Mouse (Mus musculus) forebrain, embryonic 11.5 days (tissue): ENCODE measurements around the gene Spem1. TPM values are rescaled to one million over a fixed set of nuclear protein-coding genes. Genes with fewer than 3 reads are reported as not detected.

Experiments
- ATAC-seq: fragments of 200-750 bp; cut with Nextera tagmentation; replicated peaks from 2 replicates; pipeline ENCODE4 v1.8.0; 2017; ENCODE audit warnings: moderate TSS enrichment; ENCODE audit not compliant: low FRiP score
- DNase-seq: peaks from one replicate; pipeline ENCODE4 v3.0.0-alpha.2; 2017; ENCODE audit warnings: low spot score
- H3K27ac ChIP-seq: fragments of 300-500 bp; sonication (generic); 2 replicates; pipeline ENCODE4 v1.5.1; 2014; ENCODE audit warnings: low read depth, low read length
- H3K27me3 ChIP-seq: fragments of 300-500 bp; sonication (generic); 2 replicates; pipeline ENCODE4 v1.6.1; 2014; ENCODE audit warnings: mild to moderate bottlenecking, low read length, mixed read lengths; ENCODE audit not compliant: control insufficient read depth, insufficient read depth
- H3K36me3 ChIP-seq: fragments of 300-500 bp; sonication (generic); 2 replicates; pipeline ENCODE4 v1.6.1; 2014; ENCODE audit warnings: mild to moderate bottlenecking, low read length, moderate library complexity, mixed read lengths; ENCODE audit not compliant: control insufficient read depth, insufficient read depth
- H3K4me1 ChIP-seq: fragments of 300-500 bp; sonication (generic); replicated peaks from 2 replicates; pipeline ENCODE4 v1.6.1; 2014; ENCODE audit warnings: low read length, mixed read lengths; ENCODE audit not compliant: control insufficient read depth, insufficient read depth
- H3K4me2 ChIP-seq: fragments of 300-500 bp; sonication (generic); 2 replicates; pipeline ENCODE4 v1.6.1; 2014; ENCODE audit warnings: low read depth, mild to moderate bottlenecking, low read length, moderate library complexity, mixed read lengths; ENCODE audit not compliant: severe bottlenecking
- H3K4me3 ChIP-seq: fragments of 300-500 bp; sonication (generic); 2 replicates; pipeline ENCODE4 v1.5.1; 2014; ENCODE audit warnings: low read depth, low read length
- H3K9ac ChIP-seq: fragments of 300-500 bp; sonication (generic); 2 replicates; pipeline ENCODE4 v1.6.1; 2014; ENCODE audit warnings: low read length
- H3K9me3 ChIP-seq: fragments of 300-500 bp; sonication (generic); 2 replicates; pipeline ENCODE4 v1.6.1; 2016; ENCODE audit warnings: low read length, mixed read lengths; ENCODE audit not compliant: control insufficient read depth
- WGBS: fragments of 180-500 bp; shearing (Covaris S2); extraction: QIAGEN DNeasy Blood & Tissue Kit; methylation state at CpG from one replicate; pipeline ENCODE4 v1.1.7; 2014; 5-methylcytosine and 5-hydroxymethylcytosine counted together
- polyA plus RNA-seq: library from polyadenylated mRNA; unstranded; fragments of >200 nt; fragmentation: Nextera tagmentation; extraction: Ambion mirVana; gene quantifications from 2 replicates; pipeline ENCODE4 v1.2.1, GENCODE M21; 2014

The Spem1 gene
- polyA plus RNA-seq, 1 experiment from 2014 or later = not detected

DNA sequence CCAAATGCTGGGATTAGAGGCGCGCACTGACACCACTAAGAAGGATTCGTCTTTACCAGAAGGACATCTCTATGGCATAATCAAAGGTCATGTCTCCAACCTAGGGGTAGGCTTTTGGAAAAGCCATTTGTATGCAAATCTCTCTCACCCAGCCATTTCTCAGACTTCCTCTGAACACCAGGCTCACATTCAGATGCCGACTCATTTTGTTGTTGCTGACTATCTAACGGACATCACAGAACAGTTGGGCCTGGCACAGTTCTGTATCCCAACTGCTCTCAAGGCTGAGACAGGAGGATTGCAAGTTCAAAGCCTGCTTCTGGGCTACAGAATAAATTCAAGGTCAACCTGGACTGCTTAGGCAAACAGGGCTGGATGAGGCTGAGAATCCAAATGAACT lies 34.7 kb downstream of the Spem1 start:
- no peaks in the 10 kb centered on the region for H3K9me3 ChIP-seq
- WGBS = 91% methylated on average over 5 of the region's 5 CpGs
- no peaks in the 10 kb centered on the region for H3K36me3 ChIP-seq
- DNase-seq (no peak), ATAC-seq (no peak)
- no peaks in the 10 kb centered on the region for H3K4me1 ChIP-seq
- no peaks in the 10 kb centered on the region for H3K27me3 ChIP-seq
- no peak overlapping the region for H3K4me3 ChIP-seq
- H3K27ac ChIP-seq = no peak overlapping the region
- no peak overlapping the region for H3K9ac ChIP-seq
- H3K4me2 ChIP-seq = no peak overlapping the region

DNA sequence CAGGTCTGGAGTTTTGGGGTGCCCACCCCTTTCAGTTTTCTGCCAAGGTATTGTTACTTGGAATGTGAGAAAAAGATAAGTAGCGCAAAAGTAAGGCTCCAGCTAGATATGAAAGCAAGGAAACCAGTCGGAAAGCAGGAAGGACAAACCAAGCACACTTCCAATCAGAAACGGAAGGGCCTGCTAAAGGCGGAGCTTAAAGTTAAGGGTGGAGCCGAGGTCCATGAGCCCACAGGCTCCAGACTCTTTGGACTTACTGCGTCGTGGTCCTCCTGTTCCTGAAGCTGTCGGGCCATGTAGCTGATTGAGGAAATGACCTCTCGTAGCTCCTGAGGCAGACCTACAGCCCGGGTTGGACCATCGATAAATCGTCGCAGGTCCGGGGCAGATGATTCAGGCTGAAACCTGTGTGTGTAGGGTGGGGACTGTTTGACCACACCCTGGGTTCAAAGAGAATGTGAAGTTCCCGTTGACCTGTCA lies 37.1 kb downstream of the Spem1 start:
- 47% methylated on average over 15 of the region's 15 CpGs for WGBS

DNA sequence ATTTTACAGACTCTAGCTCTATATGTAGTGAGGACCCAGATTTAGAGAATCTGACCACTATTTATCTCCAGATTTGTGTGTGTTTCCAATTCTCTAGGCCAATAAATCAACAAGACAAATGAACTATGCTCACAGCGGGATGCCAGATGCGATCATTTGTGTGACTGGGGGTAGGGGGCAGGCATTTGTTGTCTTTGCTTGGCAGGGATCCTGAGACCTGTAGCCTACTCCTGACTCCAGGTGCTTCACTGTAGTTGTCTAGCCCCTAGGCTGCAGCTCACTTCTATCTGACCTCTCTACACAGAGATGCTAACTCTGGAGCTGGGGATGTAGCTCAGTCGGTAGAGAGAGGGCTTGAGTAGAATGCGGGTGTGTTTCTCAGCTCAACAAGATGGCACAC lies 40.2 kb downstream of the Spem1 start:
- no peaks in the 10 kb centered on the region for H3K9me3 ChIP-seq
- H3K4me3 ChIP-seq = no peak overlapping the region
- ATAC-seq (no peak), DNase-seq (no peak)
- no peaks in the 10 kb centered on the region for H3K36me3 ChIP-seq
- no peak overlapping the region for H3K9ac ChIP-seq
- WGBS = 40% methylated on average over 4 of the region's 4 CpGs
- H3K4me2 ChIP-seq = no peak overlapping the region
- H3K27ac ChIP-seq = no peak overlapping the region
- no peaks in the 10 kb centered on the region for H3K27me3 ChIP-seq
- no peaks in the 10 kb centered on the region for H3K4me1 ChIP-seq

More for the DNA sequence above, 37.1 kb downstream of the Spem1 start:
- DNase-seq = no peak
- no peak overlapping the region for H3K4me2 ChIP-seq
- no peaks in the 10 kb centered on the region for H3K9me3 ChIP-seq
- no peaks in the 10 kb centered on the region for H3K4me1 ChIP-seq
- H3K9ac ChIP-seq = no peak overlapping the region
- no peaks in the 10 kb centered on the region for H3K36me3 ChIP-seq
- H3K27ac ChIP-seq = no peak overlapping the region
- no peak for ATAC-seq
- no peak overlapping the region for H3K4me3 ChIP-seq
- H3K27me3 ChIP-seq = no peaks in the 10 kb centered on the region

DNA sequence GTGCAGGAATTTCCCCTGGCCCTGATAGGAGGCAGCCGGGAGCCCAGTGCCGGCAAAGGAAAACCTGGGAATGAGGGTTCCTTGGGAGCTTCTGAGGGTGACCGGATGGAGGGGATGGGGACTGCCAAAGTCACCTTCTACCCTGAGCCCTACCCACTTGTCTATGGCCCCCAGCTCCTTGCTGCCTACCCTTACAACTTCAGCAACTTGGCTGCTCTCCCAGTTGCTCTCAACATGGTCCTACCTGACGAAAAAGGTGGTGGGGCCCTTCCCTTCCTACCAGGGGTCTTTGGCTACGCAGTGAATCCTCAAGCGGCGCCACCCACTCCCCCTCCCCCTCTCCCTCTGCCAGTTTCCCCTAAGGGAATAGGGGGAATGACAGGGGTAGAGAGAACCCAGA lies 43.0 kb downstream of the Spem1 start:
- H3K27ac ChIP-seq = no peak overlapping the region
- WGBS = 41% methylated on average over 6 of the region's 7 CpGs
- H3K9ac ChIP-seq = no peak overlapping the region
- H3K4me2 ChIP-seq = no peak overlapping the region
- no peak for DNase-seq
- H3K4me3 ChIP-seq = no peak overlapping the region
- no peaks in the 10 kb centered on the region for H3K36me3 ChIP-seq
- ATAC-seq = no peak
- no peaks in the 10 kb centered on the region for H3K4me1 ChIP-seq
- H3K27me3 ChIP-seq = no peaks in the 10 kb centered on the region
- no peaks in the 10 kb centered on the region for H3K9me3 ChIP-seq

DNA sequence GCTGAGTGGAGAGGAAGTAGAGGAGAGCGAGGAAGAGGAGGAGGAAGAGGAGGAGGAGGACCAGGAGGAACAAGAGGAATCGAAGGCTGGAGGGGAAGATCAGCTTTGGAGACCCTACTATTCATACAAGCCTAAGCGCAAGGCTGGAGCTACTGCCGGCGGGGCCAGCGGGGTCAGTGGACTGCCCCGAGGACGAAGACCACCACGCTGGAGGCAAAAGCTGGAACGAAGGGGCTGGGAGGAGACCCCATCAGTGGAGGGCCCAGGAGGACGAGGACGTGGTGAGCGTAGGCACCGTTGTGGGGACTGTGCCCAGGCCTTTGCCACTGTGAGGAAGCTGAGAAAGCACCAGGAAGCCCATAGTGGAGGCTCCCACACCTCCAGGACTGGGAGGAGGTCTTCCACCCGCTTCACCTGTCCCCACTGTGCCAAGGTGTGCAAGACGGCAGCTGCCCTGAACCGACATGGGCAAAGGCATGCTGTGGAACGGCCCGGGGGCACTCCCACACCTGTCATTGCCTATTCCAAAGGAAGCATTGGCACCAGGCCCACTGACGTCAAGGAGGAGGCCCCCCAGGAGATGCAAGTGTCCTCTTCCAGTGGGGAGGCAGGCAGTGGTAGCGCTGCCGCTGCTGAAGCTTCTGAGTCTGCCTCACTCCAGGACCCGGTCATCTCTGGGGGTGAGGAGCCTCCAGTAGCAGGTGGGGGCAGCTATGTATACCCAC lies 43.6 kb downstream of the Spem1 start:
- Histone ChIP-seq H3K27me3 (no peaks in the 10 kb centered on the region), H3K36me3 (no peaks in the 10 kb centered on the region), H3K9me3 (no peaks in the 10 kb centered on the region), H3K4me2 (no peak overlapping the region), H3K4me1 (no peaks in the 10 kb centered on the region), H3K4me3 (no peak overlapping the region), H3K27ac (no peak overlapping the region), H3K9ac (no peak overlapping the region)
- ATAC-seq (no peak), DNase-seq (no peak)
- 73% methylated on average over 23 of the region's 23 CpGs for WGBS

DNA sequence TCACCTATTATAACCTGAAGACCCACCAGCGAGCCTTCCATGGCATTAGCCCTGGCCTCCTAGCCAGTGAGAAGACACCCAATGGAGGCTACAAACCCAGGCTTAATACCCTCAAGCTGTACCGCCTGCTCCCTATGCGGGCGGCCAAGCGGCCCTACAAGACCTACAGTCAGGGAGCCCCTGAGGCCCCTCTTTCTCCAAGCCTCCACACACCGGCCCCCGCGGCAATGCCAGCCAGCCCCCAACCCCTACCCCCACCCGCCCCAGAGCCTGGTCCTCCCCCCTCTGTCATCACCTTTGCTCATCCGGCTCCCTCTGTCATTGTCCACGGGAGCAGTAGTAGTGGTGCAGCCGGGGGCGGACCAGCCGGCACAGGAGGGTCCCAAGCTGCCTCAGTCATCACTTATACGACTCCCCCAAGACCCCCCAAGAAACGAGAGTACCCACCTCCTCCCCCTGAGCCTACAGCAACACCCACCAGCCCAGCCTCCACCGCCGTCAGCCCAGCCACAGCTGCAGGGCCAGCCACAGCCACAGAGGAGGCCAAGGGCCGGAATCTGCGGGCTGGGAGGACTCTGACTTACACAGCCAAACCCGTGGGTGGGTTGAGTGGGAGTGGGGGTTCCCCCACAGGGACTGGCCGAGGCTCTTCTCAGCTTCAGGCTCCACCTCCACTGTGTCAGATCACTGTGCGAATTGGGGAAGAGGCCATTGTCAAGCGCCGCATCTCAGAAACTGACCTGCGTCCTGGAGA lies 44.3 kb downstream of the Spem1 start:
- H3K9ac ChIP-seq = no peak overlapping the region
- no peak overlapping the region for H3K27ac ChIP-seq
- no peaks in the 10 kb centered on the region for H3K27me3 ChIP-seq
- H3K4me2 ChIP-seq = no peak overlapping the region
- no peaks in the 10 kb centered on the region for H3K4me1 ChIP-seq
- DNase-seq (no peak), ATAC-seq (no peak)
- no peaks in the 10 kb centered on the region for H3K36me3 ChIP-seq
- 70% methylated on average over 26 of the region's 26 CpGs for WGBS
- no peaks in the 10 kb centered on the region for H3K9me3 ChIP-seq
- H3K4me3 ChIP-seq = no peak overlapping the region

DNA sequence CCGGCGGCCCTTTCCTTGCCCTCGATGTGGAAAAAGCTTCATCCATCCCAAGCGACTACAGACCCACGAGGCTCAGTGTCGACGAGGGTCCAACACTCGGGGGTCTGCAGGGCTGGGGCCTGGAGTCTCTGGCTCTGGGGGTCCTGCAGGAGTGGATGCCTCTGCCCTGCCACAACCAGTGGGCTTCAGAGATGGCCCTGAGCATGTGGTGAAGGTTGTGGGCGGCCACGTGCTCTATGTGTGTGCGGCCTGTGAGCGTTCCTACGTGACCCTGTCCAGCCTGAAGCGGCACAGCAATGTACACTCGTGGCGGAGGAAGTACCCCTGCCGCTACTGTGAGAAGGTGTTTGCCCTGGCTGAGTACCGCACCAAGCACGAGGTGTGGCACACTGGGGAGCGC lies 45.5 kb downstream of the Spem1 start:
- ATAC-seq (no peak), DNase-seq (no peak)
- Histone ChIP-seq H3K4me2 (no peak overlapping the region), H3K4me1 (no peaks in the 10 kb centered on the region), H3K4me3 (no peak overlapping the region), H3K9ac (no peak overlapping the region), H3K27me3 (no peaks in the 10 kb centered on the region), H3K27ac (no peak overlapping the region), H3K9me3 (no peaks in the 10 kb centered on the region), H3K36me3 (no peaks in the 10 kb centered on the region)
- 85% methylated on average over 20 of the region's 20 CpGs for WGBS

DNA sequence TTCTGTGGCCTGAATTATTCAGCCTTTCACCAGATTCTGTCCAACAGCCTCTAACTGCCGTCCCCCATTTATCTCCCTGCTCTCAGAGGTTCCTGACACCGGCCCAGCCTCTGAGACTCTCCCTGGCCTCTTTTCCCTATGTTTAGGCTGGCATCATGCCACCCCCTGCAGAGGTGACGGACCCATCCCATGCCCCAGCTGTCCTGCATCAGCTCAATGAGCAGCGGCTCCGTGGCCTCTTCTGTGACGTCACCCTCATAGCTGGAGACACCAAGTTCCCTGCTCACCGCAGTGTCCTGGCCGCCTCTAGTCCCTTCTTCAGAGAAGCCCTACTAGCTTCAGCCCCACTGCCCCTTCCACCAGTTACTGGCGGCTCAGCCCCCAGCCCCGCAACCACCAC lies 46.3 kb downstream of the Spem1 start:
- DNase-seq (no peak), ATAC-seq (no peak)
- 79% methylated on average over 10 of the region's 10 CpGs for WGBS
- no peak overlapping the region for H3K9ac ChIP-seq
- no peak overlapping the region for H3K4me2 ChIP-seq
- no peak overlapping the region for H3K27ac ChIP-seq
- no peak overlapping the region for H3K4me3 ChIP-seq
- no peaks in the 10 kb centered on the region for H3K27me3 ChIP-seq
- H3K4me1 ChIP-seq = no peaks in the 10 kb centered on the region
- no peaks in the 10 kb centered on the region for H3K36me3 ChIP-seq
- H3K9me3 ChIP-seq = no peaks in the 10 kb centered on the region
